Mouse (Mus musculus) ES-E14 (cell line): Measurements from ENCODE around the gene Ndn.

ENCODE experiments used
- ZC3H11A ChIP-seq: IDR thresholded peaks from 2 replicates; pipeline ENCODE4 v1.6.1; 2012; ENCODE audit warnings: low read depth, mild to moderate bottlenecking, inconsistent platforms, low read length, borderline replicate concordance
- ZNF384 ChIP-seq: IDR thresholded peaks from 2 replicates; pipeline ENCODE4 v1.6.1; 2012; ENCODE audit warnings: low read depth, low read length, inconsistent platforms

DNA sequence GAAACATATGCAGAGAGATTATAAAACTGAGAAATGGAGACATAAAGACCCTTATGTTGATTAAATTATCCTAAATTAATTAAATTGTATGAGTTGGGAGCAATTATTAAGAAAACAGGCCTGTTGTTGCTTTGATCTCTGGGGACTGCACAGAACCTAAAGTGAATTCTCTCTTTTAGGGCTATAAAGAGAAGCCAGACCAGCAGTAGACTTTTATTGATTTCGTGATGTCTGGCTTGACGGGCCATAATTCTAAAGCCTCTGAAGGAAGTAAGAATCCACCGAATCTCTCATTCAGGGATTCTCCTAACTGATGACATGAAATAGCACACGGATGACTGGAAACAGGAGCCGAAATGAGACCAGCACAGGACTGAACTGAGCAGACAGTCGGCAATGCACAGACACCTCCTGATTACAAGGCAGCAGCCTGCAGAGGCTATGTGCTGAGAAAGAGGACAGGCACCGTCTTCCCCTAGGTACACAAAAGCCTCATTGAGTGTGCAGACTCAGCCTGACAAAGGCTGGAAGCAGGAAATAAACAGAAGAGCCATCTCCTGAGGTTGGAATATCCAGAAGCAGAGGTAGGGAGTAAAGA lies 18.8 kb downstream of the Ndn start:
- no peak for TF ChIP-seq ZNF384
- no peak for TF ChIP-seq ZC3H11A
